Mouse (Mus musculus) brain, embryonic 14.5 days (tissue): ENCODE data around the gene Gas7.

Experiments
- CTCF ChIP-seq: fragments of 200-500 bp; IDR thresholded peaks from 2 replicates; pipeline ENCODE4 v1.5.1; 2012; ENCODE audit warnings: inconsistent platforms, mild to moderate bottlenecking, moderate library complexity, borderline replicate concordance; ENCODE audit not compliant: insufficient read depth, insufficient read length; ENCODE audit errors: extremely low read depth
- POLR2A ChIP-seq: fragments of 200-500 bp; IDR thresholded peaks from 2 replicates; pipeline ENCODE4 v1.6.1; 2012; ENCODE audit warnings: mild to moderate bottlenecking, inconsistent platforms, borderline replicate concordance; ENCODE audit not compliant: poor library complexity, insufficient read depth, insufficient read length, severe bottlenecking; ENCODE audit errors: extremely low read depth

DNA sequence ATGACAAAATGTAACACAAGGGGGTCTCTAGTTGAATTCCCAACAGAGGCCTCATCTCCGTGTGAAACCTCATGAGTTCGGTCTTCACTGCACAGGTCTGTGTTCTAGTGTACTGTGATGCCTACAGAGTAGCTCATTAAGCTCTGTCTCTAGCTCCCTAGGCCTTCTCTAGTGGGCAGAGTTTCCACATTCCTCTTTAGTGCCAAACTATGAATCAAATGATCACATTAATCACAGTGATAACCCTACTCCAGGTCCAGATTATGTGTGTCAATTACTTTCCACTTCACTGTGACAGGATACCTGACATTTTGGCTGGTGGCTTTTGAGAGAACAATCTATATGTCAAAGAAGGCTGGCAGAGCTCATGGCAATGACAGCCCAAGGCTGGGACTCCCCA lies 44.9 kb downstream of the Gas7 start:
- TF ChIP-seq CTCF (no peak), POLR2A (no peak)
